Mouse (Mus musculus) WW6 (cell line): ENCODE results near the gene Mfsd2b.

Experiments used
- DNase-seq: peaks from one replicate; pipeline ENCODE4 v3.0.0-alpha.2; 2013; ENCODE audit warnings: low read depth, low spot score

Gene Mfsd2b

GRCm38 (mm10) chr12:4873531-4873930, 628 bp downstream of the Mfsd2b start:
- DNase-seq, result no peak

GRCm38 (mm10) chr12:4872983-4873477, 1.1 kb downstream of the Mfsd2b start:
- no peak for DNase-seq

GRCm38 (mm10) chr12:4872273-4872672, 1.9 kb downstream of the Mfsd2b start:
- no peak for DNase-seq

- no peak for DNase-seq
These were observed 2.9 kb downstream of the Mfsd2b start for GRCm38 (mm10) chr12:4871260-4871659.

GRCm38 (mm10) chr12:4868924-4869323, 5.2 kb downstream of the Mfsd2b start:
- DNase-seq, result no peak

- DNase-seq, result no peak
These were observed 9.8 kb downstream of the Mfsd2b start for GRCm38 (mm10) chr12:4864338-4864690.

- no peak for DNase-seq
These were observed 10.4 kb downstream of the Mfsd2b start for GRCm38 (mm10) chr12:4863654-4864337.

GRCm38 (mm10) chr12:4862672-4863071, 11.5 kb downstream of the Mfsd2b start:
- no peak for DNase-seq

- no peak for DNase-seq
These were observed 14.8 kb downstream of the Mfsd2b start for GRCm38 (mm10) chr12:4859241-4859914.

GRCm38 (mm10) chr12:4856834-4857233, 17.3 kb downstream of the Mfsd2b start:
- DNase-seq, result no peak

- no peak for DNase-seq
These were observed 18.0 kb downstream of the Mfsd2b start for GRCm38 (mm10) chr12:4856160-4856559.

GRCm38 (mm10) chr12:4843741-4844140, 30.4 kb downstream of the Mfsd2b start:
- DNase-seq, result no peak

- peak; percentile 74 for DNase-seq
These were observed 31.1 kb downstream of the Mfsd2b start, which contains the start of gene Wdcp for GRCm38 (mm10) chr12:4842890-4843597. Gene Wdcp (plus strand): TSS chr12:4843303.

GRCm38 (mm10) chr12:4842456-4842855, 31.7 kb downstream of the Mfsd2b start:
- DNase-seq, result no peak

GRCm38 (mm10) chr12:4841392-4841887, 32.7 kb downstream of the Mfsd2b start, which contains the start of gene Fkbp1b:
Gene Fkbp1b (minus strand): TSS chr12:4841591.
- peak; percentile 56 for DNase-seq

GRCm38 (mm10) chr12:4840741-4841140, 33.4 kb downstream of the Mfsd2b start:
- no peak for DNase-seq

- no peak for DNase-seq
These were observed 34.1 kb downstream of the Mfsd2b start for GRCm38 (mm10) chr12:4840010-4840409.

GRCm38 (mm10) chr12:4836959-4837358, 37.2 kb downstream of the Mfsd2b start:
- no peak for DNase-seq

GRCm38 (mm10) chr12:4827256-4827655, 46.9 kb downstream of the Mfsd2b start:
- no peak for DNase-seq

- DNase-seq, result peak; percentile 92
These were observed 56.6 kb downstream of the Mfsd2b start, which contains the start of gene Sf3b6 for GRCm38 (mm10) chr12:4817361-4818101. Gene Sf3b6 (plus strand): TSS chr12:4817544.

- no peak for DNase-seq
These were observed 57.3 kb downstream of the Mfsd2b start for GRCm38 (mm10) chr12:4816680-4817360.
